Mouse (Mus musculus): ENCODE measurements around the gene Phf24. TPM values are rescaled to one million over a fixed set of nuclear protein-coding genes. Genes with fewer than 3 reads are reported as not detected.
"Not testable (repeated sequence)": the region's sequence is repeated elsewhere in the genome, so short reads cannot be mapped to it uniquely, and the experiment has no call there.

Gene Phf24
- polyA plus RNA-seq, 1 experiment = 7.6 TPM

DNA sequence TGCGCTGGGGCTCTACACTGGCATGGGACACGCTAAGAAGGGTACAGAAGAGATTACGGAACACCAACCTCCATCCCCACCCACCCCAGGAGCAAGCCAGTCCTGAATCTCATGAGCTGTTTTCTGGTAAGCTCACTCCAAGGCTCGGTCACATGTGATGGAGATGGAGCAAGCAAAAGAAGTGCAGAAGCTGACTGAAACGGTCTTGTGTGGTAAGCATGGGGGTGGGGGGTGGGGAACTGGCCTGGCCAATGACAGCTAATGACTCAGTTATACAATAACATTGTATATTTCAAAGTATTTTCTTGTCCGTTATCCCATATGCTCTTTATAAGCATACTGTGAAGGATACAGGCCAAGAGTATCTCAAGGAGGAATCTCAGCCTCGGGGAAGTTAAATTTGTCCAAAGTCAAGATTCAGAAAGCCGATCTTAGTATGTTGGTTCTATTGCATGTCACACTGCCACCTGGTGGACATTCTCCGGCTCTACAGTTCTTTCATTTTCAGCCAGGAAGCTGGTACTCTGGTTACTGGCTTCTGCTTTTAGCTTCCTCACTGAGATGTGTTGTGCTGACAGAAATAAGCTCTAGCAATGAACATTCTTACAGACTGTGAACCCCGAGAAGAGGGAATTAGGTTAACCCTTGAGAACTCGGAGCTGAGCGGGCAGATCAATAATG, 48.7 kb downstream of the Phf24 start:
- Histone ChIP-seq H3K4me3 (replicated peaks; ENCODE audit: extremely low read depth, low read depth, low read length) (no peak overlapping the region), H3K4me1 (ENCODE audit: control insufficient read depth, insufficient read depth, low read length) (no peaks in the 10 kb centered on the region)
- no peak for TF ChIP-seq POLR2A (IDR thresholded peaks at IDR 0.05; ENCODE audit: borderline replicate concordance, extremely low read depth, low read depth, low read length)
- peak; percentile 45; the same call in 1 of the 2 replicates for TF ChIP-seq CTCF (IDR thresholded peaks at IDR 0.05; ENCODE audit: insufficient read depth, low read length)
- 17% methylated on average over 12 of the region's 12 CpGs for WGBS
- DNase-seq = no peak

DNA sequence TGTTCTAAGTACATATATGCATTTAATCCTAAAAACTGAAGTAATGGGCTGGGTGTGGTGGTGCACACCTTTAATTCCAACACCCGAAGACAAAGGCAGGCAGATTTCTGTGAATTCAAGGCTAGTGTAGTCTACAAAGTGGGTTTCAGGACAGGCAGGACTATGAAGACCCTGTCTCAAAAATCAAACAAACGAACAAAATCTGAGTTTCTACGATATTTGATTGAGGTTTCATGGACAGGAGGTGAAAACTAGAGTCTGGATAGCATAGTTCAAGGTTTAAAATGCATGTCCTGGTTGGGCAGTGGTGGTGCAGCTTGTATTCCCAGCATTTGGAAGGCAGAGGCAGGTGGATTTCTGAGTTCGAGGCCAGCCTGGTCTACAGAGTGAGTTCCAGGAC, 52.8 kb downstream of the Phf24 start, which contains the start of gene 1700022I11Rik:
1700022I11Rik (plus strand) TSS at position 301 of the 400 bp plus-strand sequence.
- no peaks in the 10 kb centered on the region for H3K4me1 ChIP-seq (ENCODE audit: control insufficient read depth, insufficient read depth, low read length)
- DNase-seq = no peak
- no peak for TF ChIP-seq POLR2A (IDR thresholded peaks at IDR 0.05; ENCODE audit: borderline replicate concordance, extremely low read depth, low read depth, low read length)
- no peak for TF ChIP-seq CTCF (IDR thresholded peaks at IDR 0.05; ENCODE audit: insufficient read depth, low read length)
- WGBS = 90% methylated on average over 4 of the region's 4 CpGs
- no peak within 1 kb of the TSS for H3K4me3 ChIP-seq (replicated peaks; ENCODE audit: extremely low read depth, low read depth, low read length)

DNA sequence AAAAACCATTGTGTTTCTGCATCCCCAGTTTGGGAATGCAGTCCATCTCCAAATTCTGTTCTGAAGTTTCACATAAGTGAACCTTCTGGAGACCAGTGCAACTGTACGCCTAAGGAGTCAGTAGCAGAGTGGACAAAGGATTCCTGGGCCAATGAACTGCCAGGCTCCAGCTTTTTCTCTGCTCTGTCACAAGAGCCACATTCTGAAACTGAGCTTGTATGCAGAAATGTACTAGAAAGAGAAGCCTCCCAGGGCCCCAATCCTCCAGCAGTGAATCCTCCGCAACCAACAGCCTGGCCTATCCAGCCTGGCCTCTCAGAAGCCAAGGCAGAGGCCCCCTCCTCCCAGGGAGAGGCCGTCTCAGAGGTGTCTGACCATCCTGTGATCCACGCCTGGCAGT, 56.5 kb downstream of the Phf24 start:
- WGBS = 75% methylated on average over 4 of the region's 4 CpGs

DNA sequence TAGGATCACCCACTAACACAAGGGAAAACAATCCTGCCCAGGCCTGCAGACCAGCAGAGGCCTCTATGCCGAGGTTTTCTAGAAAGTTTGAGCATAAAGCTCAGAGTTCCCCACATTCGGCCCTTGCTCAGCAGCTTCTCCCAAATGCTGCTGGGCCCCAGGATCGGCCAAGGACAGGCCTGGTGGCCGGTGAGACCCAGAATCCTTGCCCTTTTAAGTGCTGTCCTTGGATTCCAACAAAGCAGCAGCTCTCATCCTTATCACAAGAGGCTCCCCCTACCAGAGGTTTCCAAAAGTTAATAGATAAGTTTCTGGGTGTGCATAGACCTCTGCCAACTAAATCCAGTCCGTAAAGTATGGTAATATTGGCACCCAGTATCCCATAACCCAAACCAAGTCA, 57.4 kb downstream of the Phf24 start:
- no peaks in the 10 kb centered on the region for H3K4me1 ChIP-seq (ENCODE audit: control insufficient read depth, insufficient read depth, low read length)
- no peak for DNase-seq
- no peak overlapping the region for H3K4me3 ChIP-seq (replicated peaks; ENCODE audit: extremely low read depth, low read depth, low read length)
- TF ChIP-seq POLR2A (IDR thresholded peaks at IDR 0.05; ENCODE audit: borderline replicate concordance, extremely low read depth, low read depth, low read length) (no peak), CTCF (IDR thresholded peaks at IDR 0.05; ENCODE audit: insufficient read depth, low read length) (no peak)
- WGBS = 73% methylated on average over 5 of the region's 5 CpGs

More for the DNA sequence above, 56.5 kb downstream of the Phf24 start:
- no peak for TF ChIP-seq CTCF (IDR thresholded peaks at IDR 0.05; ENCODE audit: insufficient read depth, low read length)
- no peak for TF ChIP-seq POLR2A (IDR thresholded peaks at IDR 0.05; ENCODE audit: borderline replicate concordance, extremely low read depth, low read depth, low read length)
- Histone ChIP-seq H3K4me1 (ENCODE audit: control insufficient read depth, insufficient read depth, low read length) (no peaks in the 10 kb centered on the region), H3K4me3 (replicated peaks; ENCODE audit: extremely low read depth, low read depth, low read length) (no peak overlapping the region)
- DNase-seq = no peak

DNA sequence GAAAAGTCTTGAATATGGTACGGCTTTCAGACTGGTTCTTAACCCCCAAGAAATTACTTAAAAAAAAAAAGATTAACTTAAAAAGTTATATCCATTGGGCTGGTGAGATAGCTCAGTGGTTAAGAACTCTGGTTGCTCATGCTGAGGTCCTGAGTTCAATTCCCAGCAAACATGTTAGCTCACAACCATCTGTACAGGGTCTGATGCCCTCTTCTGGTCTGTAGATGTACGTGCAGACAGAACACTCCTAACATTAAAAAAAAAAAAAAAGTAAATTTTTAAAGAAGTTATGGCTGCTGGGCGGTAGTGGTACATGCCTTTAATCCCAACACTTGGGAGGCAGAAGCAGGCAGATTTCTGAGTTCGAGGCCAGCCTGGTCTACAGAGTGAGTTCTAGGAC, 61.6 kb downstream of the Phf24 start:
- Histone ChIP-seq H3K4me3 (replicated peaks; ENCODE audit: extremely low read depth, low read depth, low read length) (no peak overlapping the region), H3K4me1 (ENCODE audit: control insufficient read depth, insufficient read depth, low read length) (no peaks in the 10 kb centered on the region)
- TF ChIP-seq CTCF (IDR thresholded peaks at IDR 0.05; ENCODE audit: insufficient read depth, low read length) (no peak), POLR2A (IDR thresholded peaks at IDR 0.05; ENCODE audit: borderline replicate concordance, extremely low read depth, low read depth, low read length) (no peak)
- whole genome bisulfite sequencing = 90% methylated on average over 4 of the region's 4 CpGs
- no peak for DNase-seq

DNA sequence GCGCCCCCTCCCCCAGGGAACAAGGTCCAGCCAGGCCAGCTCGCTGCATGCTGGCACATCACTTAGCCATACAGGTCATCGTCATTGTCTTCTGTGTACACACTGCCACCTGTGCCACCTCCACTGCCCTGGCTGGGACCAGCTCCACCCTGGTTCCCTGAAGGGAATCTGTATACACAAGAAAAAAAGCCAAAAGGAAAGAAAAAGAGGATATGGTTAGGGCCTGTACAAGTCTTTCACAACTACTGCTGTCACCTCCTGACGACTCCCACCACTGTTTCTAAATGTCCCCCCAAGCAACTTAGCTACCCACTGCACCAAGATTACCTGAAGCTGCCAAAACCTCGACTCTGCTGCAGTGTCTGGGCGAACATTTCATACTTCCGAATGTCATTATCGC, 64.0 kb downstream of the Phf24 start:
- not testable (repeated sequence) for DNase-seq; H3K4me3 ChIP-seq (replicated peaks; ENCODE audit: extremely low read depth, low read depth, low read length); H3K4me1 ChIP-seq (ENCODE audit: control insufficient read depth, insufficient read depth, low read length)
- WGBS = 89% methylated on average over 8 of the region's 8 CpGs

DNA sequence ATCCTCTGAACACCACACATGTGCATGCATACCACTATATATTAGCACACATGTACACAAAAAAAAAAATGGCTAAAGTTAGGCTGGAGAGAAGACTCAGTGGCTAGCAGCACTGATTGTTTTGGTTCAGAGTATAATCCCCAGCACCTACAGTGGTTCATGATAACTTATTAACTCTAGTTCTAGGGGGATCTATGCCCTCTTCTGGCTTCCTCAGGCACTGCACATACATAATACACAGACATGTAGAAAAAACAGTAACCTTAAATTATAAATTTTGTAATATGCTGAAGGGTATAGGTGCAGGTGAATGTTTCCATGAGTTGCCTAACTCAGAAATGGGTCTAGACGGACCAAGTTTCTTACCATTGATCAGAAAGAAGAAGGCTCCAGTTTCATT, 71.8 kb downstream of the Phf24 start:
- Histone ChIP-seq H3K4me1 (ENCODE audit: control insufficient read depth, insufficient read depth, low read length) (no peaks in the 10 kb centered on the region), H3K4me3 (replicated peaks; ENCODE audit: extremely low read depth, low read depth, low read length) (no peak overlapping the region)
- DNase-seq = no peak
- WGBS = 91% methylated on average over 1 of the region's 1 CpGs
- TF ChIP-seq POLR2A (IDR thresholded peaks at IDR 0.05; ENCODE audit: borderline replicate concordance, extremely low read depth, low read depth, low read length) (no peak), CTCF (IDR thresholded peaks at IDR 0.05; ENCODE audit: insufficient read depth, low read length) (no peak)

Other genes with a start within 250 kb of the Phf24 start
- 0.27 TPM in 1 of 2 replicates, not detected in the other for gene 4930578G10Rik, start 181.1 kb upstream of the Phf24 start, polyA plus RNA-seq (2012; rRNA removed)
- 14.3 and 16.4 TPM in 2 replicates for gene Ccl19, start 160.1 kb upstream of the Phf24 start, polyA plus RNA-seq (2012; rRNA removed)
- gene Ccl21a, start 142.7 kb upstream of the Phf24 start, polyA plus RNA-seq (2012; rRNA removed) = 103 and 113 TPM in 2 replicates
- not detected in 2 replicates for gene Fam205a1, start 62.8 kb upstream of the Phf24 start, polyA plus RNA-seq (2012; rRNA removed)
- gene Gm12394, start 59.9 kb upstream of the Phf24 start, polyA plus RNA-seq (2012; rRNA removed) = not detected in 2 replicates
- not detected in 2 replicates for gene Fam205c, start 42.4 kb upstream of the Phf24 start, polyA plus RNA-seq (2012; rRNA removed)
- gene Dnajb5, start 33.2 kb downstream of the Phf24 start, polyA plus RNA-seq (2012; rRNA removed) = 20.0 and 22.1 TPM in 2 replicates
- not detected in 2 replicates for gene 1700022I11Rik, start 52.9 kb downstream of the Phf24 start, polyA plus RNA-seq (2012; rRNA removed)
- gene Vcp, start 83.8 kb downstream of the Phf24 start, polyA plus RNA-seq (2012; rRNA removed) = 118 and 146 TPM in 2 replicates
- gene Fancg, start 93.8 kb downstream of the Phf24 start, polyA plus RNA-seq (2012; rRNA removed) = 9.1 and 12.8 TPM in 2 replicates
- gene Pigo, start 109.2 kb downstream of the Phf24 start, polyA plus RNA-seq (2012; rRNA removed) = 15.9 and 23.3 TPM in 2 replicates
- 44.9 and 56.6 TPM in 2 replicates for gene Stoml2, start 115.0 kb downstream of the Phf24 start, polyA plus RNA-seq (2012; rRNA removed)
- 17.5 and 24.9 TPM in 2 replicates for gene Fam214b, start 129.6 kb downstream of the Phf24 start, polyA plus RNA-seq (2012; rRNA removed)
- gene Unc13b, start 142.3 kb downstream of the Phf24 start, polyA plus RNA-seq (2012; rRNA removed) = 16.3 and 20.0 TPM in 2 replicates

All from lung, adult 2 months (tissue).